Mouse (Mus musculus) thymus, adult 18-20 months (tissue): ENCODE results near the gene Jdp2.
A peak's percentile ranks its signal among the peaks of the same experiment; 100 is the strongest.

Experiments used
- DNase-seq, 2 experiments: peaks; one replicate each; pipeline ENCODE4 v3.0.0; 2022; ENCODE audit warnings: mixed read lengths in 2 of 2

Jdp2 gene

GRCm38 (mm10) chr12:85598611-85599477 lies at the start of gene Jdp2:
TSS of gene Jdp2 (plus strand) at chr12:85599027.
- DNase-seq, result peak; percentile 45

- DNase-seq, result no peak
Measured at GRCm38 (mm10) chr12:85549661-85550060, 49.2 kb upstream of the Jdp2 start.

GRCm38 (mm10) chr12:85550435-85550834 lies 48.4 kb upstream of the Jdp2 start:
- no peak for DNase-seq

GRCm38 (mm10) chr12:85559299-85559698 lies 39.5 kb upstream of the Jdp2 start:
- no peak for DNase-seq

GRCm38 (mm10) chr12:85565441-85565840 lies 33.4 kb upstream of the Jdp2 start:
- no peak for DNase-seq

GRCm38 (mm10) chr12:85568298-85568697 lies 30.5 kb upstream of the Jdp2 start:
- DNase-seq, result no peak

GRCm38 (mm10) chr12:85569393-85570157 lies 29.3 kb upstream of the Jdp2 start:
- DNase-seq, result no peak

GRCm38 (mm10) chr12:85570158-85570540 lies 28.7 kb upstream of the Jdp2 start:
- DNase-seq, result no peak

GRCm38 (mm10) chr12:85571312-85571711 lies 27.5 kb upstream of the Jdp2 start:
- DNase-seq, result peak; percentile 65 to 74

GRCm38 (mm10) chr12:85572047-85572475 lies 26.8 kb upstream of the Jdp2 start:
- DNase-seq, result peak in 1 of 2 experiments; percentile 31

GRCm38 (mm10) chr12:85574806-85575495 lies 23.9 kb upstream of the Jdp2 start:
- no peak for DNase-seq

- no peak for DNase-seq
Measured at GRCm38 (mm10) chr12:85575496-85575840, 23.4 kb upstream of the Jdp2 start.

- DNase-seq, result no peak
Measured at GRCm38 (mm10) chr12:85581261-85582066, 17.4 kb upstream of the Jdp2 start.

- no peak for DNase-seq
Measured at GRCm38 (mm10) chr12:85582067-85582316, 16.8 kb upstream of the Jdp2 start.

- no peak for DNase-seq
Measured at GRCm38 (mm10) chr12:85585761-85586258, 13.0 kb upstream of the Jdp2 start.

- DNase-seq, result no peak
Measured at GRCm38 (mm10) chr12:85589870-85590382, 8.9 kb upstream of the Jdp2 start.

GRCm38 (mm10) chr12:85592943-85593342 lies 5.9 kb upstream of the Jdp2 start:
- DNase-seq, result no peak

- no peak for DNase-seq
Measured at GRCm38 (mm10) chr12:85594390-85594789, 4.4 kb upstream of the Jdp2 start.

GRCm38 (mm10) chr12:85598053-85598452 lies 774 bp upstream of the Jdp2 start:
- no peak for DNase-seq

GRCm38 (mm10) chr12:85599478-85600152 lies 788 bp downstream of the Jdp2 start:
- DNase-seq, result peak; percentile 41 to 59

GRCm38 (mm10) chr12:85600637-85601036 lies 1.8 kb downstream of the Jdp2 start:
- no peak for DNase-seq

- no peak for DNase-seq
Measured at GRCm38 (mm10) chr12:85601531-85601930, 2.7 kb downstream of the Jdp2 start.
